Mouse (Mus musculus): ENCODE data around the gene Ccdc177.

DNA sequence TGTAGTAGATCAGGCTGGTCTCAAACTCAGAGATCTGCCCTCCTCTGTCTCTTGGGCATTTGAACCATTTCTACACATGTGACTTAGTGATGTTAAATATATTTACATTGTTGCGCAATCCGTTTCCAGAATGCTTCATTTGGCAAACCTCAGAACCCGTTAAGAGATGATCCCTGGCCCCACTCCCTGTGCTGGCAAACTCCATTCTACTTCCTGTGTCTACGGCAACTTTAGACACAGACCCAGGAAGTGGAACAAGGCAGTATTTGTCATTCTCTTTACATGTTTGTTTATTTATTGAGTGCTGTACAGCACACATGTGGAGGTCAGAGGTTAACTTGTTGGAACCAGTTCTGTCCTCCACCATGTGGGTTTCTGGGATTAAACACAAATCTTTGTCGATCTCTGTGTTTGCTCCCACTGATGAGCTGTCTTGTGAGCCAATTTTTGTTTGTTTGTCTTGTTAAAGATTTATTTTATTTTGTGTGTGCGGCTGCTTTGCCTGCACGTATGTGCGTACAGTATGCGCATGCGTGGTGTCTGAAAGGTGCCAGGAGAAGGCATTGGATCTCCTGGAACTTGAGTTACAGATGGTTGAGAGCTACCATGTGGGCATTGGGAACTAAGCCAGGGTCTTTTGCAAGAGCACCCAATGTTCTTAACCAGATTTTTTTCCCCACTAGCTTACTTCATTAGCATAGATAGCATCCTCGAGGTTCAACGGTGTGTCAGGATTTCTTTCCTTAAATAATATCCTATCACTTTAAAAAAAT, 30.5 kb downstream of the Ccdc177 start:
- TF ChIP-seq POLR2A (IDR thresholded peaks at IDR 0.05; ENCODE audit: borderline replicate concordance, control insufficient read depth, low read depth, low read length) (no peak), CTCF (IDR thresholded peaks at IDR 0.05; ENCODE audit: control insufficient read depth, insufficient read depth, low read length) (no peak)
